Mouse (Mus musculus) kidney, embryonic 14.5 days (tissue): ENCODE data around the gene Slc4a8. TPM values are rescaled to one million over a fixed set of nuclear protein-coding genes. Genes with fewer than 3 reads are reported as not detected.
"Not testable (repeated sequence)": the region's sequence is repeated elsewhere in the genome, so short reads cannot be mapped to it uniquely, and the experiment has no call there.

Source experiments
- ATAC-seq: fragments of 200-750 bp; cut with Nextera tagmentation; 2 replicates; pipeline ENCODE4 v1.8.0; 2017; ENCODE audit warnings: moderate number of reproducible peaks, mild to moderate bottlenecking, moderate TSS enrichment, moderate library complexity; ENCODE audit not compliant: low FRiP score, low TSS enrichment
- H3K27ac ChIP-seq: fragments of 300-500 bp; sonication (generic); 2 replicates; pipeline ENCODE4 v1.5.1; 2014; ENCODE audit warnings: low read depth, mild to moderate bottlenecking, low read length, moderate library complexity, mixed read lengths
- H3K27me3 ChIP-seq: fragments of 300-500 bp; sonication (generic); 2 replicates; pipeline ENCODE4 v1.6.1; 2014; ENCODE audit warnings: mild to moderate bottlenecking, low read length; ENCODE audit not compliant: control insufficient read depth, insufficient read depth
- H3K36me3 ChIP-seq: fragments of 300-500 bp; sonication (generic); 2 replicates; pipeline ENCODE4 v1.6.1; 2014; ENCODE audit warnings: low read length, mixed read lengths; ENCODE audit not compliant: control insufficient read depth, insufficient read depth
- H3K4me1 ChIP-seq: fragments of 300-500 bp; sonication (generic); 2 replicates; pipeline ENCODE4 v1.6.1; 2014; ENCODE audit warnings: low read length, mixed read lengths; ENCODE audit not compliant: control insufficient read depth, insufficient read depth
- H3K4me2 ChIP-seq: fragments of 300-500 bp; sonication (generic); replicated peaks from 2 replicates; pipeline ENCODE4 v1.6.1; 2014; ENCODE audit warnings: low read depth, mild to moderate bottlenecking, low read length
- H3K4me3 ChIP-seq: fragments of 300-500 bp; sonication (generic); 2 replicates; pipeline ENCODE4 v1.5.1; 2014; ENCODE audit warnings: mild to moderate bottlenecking, low read length
- H3K9ac ChIP-seq: fragments of 300-500 bp; sonication (generic); 2 replicates; pipeline ENCODE4 v1.6.1; 2014; ENCODE audit warnings: low read depth, mild to moderate bottlenecking, low read length, moderate library complexity
- H3K9me3 ChIP-seq: fragments of 300-500 bp; sonication (generic); 2 replicates; pipeline ENCODE4 v1.6.1; 2016; ENCODE audit warnings: low read length; ENCODE audit not compliant: control insufficient read depth
- WGBS: fragments of 180-500 bp; shearing (Covaris S2); extraction: QIAGEN DNeasy Blood & Tissue Kit; methylation state at CpG from one replicate; pipeline ENCODE4 v1.1.7; 2014; 5-methylcytosine and 5-hydroxymethylcytosine counted together
- polyA plus RNA-seq: library from polyadenylated mRNA; unstranded; fragments of >200 nt; fragmentation: Nextera tagmentation; extraction: Ambion mirVana; gene quantifications from 2 replicates; pipeline ENCODE4 v1.2.1, GENCODE M21; 2014

Slc4a8 gene
- polyA plus RNA-seq, 1 experiment from 2014 or later, result 8.5 TPM

- H3K36me3 ChIP-seq, H3K9me3 ChIP-seq, ATAC-seq, H3K4me2 ChIP-seq, H3K27ac ChIP-seq, H3K9ac ChIP-seq, H3K4me3 ChIP-seq: not testable (repeated sequence)
- WGBS, result 77% methylated on average over 4 of the region's 4 CpGs
- Histone ChIP-seq H3K27me3 (peaks cover 15% of the 10 kb centered on the region), H3K4me1 (peaks cover 11% of the 10 kb centered on the region; the same call in 1 of the 2 replicates)
Observed at GRCm38 (mm10) chr15:100822370-100822769, 60.8 kb downstream of the Slc4a8 start.

GRCm38 (mm10) chr15:100825249-100825856, 63.8 kb downstream of the Slc4a8 start:
- Histone ChIP-seq H3K36me3 (no peaks in the 10 kb centered on the region), H3K4me1 (peaks cover 11% of the 10 kb centered on the region; the same call in 1 of the 2 replicates), H3K9ac (no peak overlapping the region), H3K4me2 (peak overlapping the region; percentile 37), H3K4me3 (peak overlapping the region; percentile 14), H3K27ac (no peak overlapping the region), H3K9me3 (no peaks in the 10 kb centered on the region), H3K27me3 (peaks cover 15% of the 10 kb centered on the region)
- ATAC-seq, result peak; percentile 32; the same call in 1 of the 2 replicates
- WGBS, result 11% methylated on average over 26 of the region's 26 CpGs

GRCm38 (mm10) chr15:100826076-100826475, 64.5 kb downstream of the Slc4a8 start:
- peaks cover 15% of the 10 kb centered on the region for H3K27me3 ChIP-seq
- H3K9ac ChIP-seq, result no peak overlapping the region
- H3K36me3 ChIP-seq, result no peaks in the 10 kb centered on the region
- no peak overlapping the region for H3K27ac ChIP-seq
- WGBS, result 81% methylated on average over 8 of the region's 8 CpGs
- H3K9me3 ChIP-seq, result no peaks in the 10 kb centered on the region
- H3K4me1 ChIP-seq, result peaks cover 11% of the 10 kb centered on the region; the same call in 1 of the 2 replicates
- H3K4me2 ChIP-seq, result no peak overlapping the region
- no peak for ATAC-seq
- no peak overlapping the region for H3K4me3 ChIP-seq

GRCm38 (mm10) chr15:100829775-100830174, 68.2 kb downstream of the Slc4a8 start:
- H3K27me3 ChIP-seq, result peaks cover 8% of the 10 kb centered on the region
- H3K4me2 ChIP-seq, result no peak overlapping the region
- 86% methylated on average over 9 of the region's 9 CpGs for WGBS
- H3K9ac ChIP-seq, result no peak overlapping the region
- ATAC-seq, result no peak
- H3K27ac ChIP-seq, result no peak overlapping the region
- no peak overlapping the region for H3K4me3 ChIP-seq
- H3K9me3 ChIP-seq, result no peaks in the 10 kb centered on the region
- no peaks in the 10 kb centered on the region for H3K36me3 ChIP-seq
- peaks cover 10% of the 10 kb centered on the region; the same call in 1 of the 2 replicates for H3K4me1 ChIP-seq

DNA sequence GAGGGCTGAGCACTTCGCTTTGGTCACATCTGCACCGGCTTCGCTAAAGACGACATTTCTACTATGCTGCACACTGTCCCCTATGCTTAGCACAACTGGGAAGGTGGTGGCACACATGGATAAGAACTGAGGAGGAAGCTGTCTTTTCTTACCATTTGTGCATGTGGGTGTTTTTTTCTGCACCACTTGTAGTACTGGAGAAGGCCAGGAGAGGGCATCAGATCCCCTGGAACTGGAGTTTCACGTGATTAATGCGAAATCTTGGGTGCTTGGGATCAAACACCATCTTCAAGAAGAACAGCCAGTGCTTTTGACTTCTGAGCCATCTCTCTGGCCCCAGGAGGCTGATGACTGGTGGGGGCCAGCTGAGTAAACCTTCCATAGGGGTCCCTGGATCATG, 69.1 kb downstream of the Slc4a8 start:
- H3K9me3 ChIP-seq, result no peaks in the 10 kb centered on the region
- H3K9ac ChIP-seq, result no peak overlapping the region
- no peaks in the 10 kb centered on the region for H3K36me3 ChIP-seq
- H3K4me3 ChIP-seq, result no peak overlapping the region
- ATAC-seq, result no peak
- H3K4me2 ChIP-seq, result no peak overlapping the region
- peaks cover 4% of the 10 kb centered on the region; the same call in 1 of the 2 replicates for H3K27me3 ChIP-seq
- peaks cover 1% of the 10 kb centered on the region; the same call in 1 of the 2 replicates for H3K4me1 ChIP-seq
- H3K27ac ChIP-seq, result no peak overlapping the region
- 70% methylated on average over 6 of the region's 6 CpGs for WGBS

- Histone ChIP-seq H3K9me3 (no peaks in the 10 kb centered on the region), H3K27ac (no peak overlapping the region), H3K4me1 (no peaks in the 10 kb centered on the region), H3K4me3 (no peak overlapping the region), H3K4me2 (no peak overlapping the region), H3K27me3 (no peaks in the 10 kb centered on the region), H3K9ac (no peak overlapping the region), H3K36me3 (no peaks in the 10 kb centered on the region)
- no peak for ATAC-seq
- WGBS, result 79% methylated on average over 8 of the region's 8 CpGs
Observed at GRCm38 (mm10) chr15:100832144-100832543, 70.6 kb downstream of the Slc4a8 start.

DNA sequence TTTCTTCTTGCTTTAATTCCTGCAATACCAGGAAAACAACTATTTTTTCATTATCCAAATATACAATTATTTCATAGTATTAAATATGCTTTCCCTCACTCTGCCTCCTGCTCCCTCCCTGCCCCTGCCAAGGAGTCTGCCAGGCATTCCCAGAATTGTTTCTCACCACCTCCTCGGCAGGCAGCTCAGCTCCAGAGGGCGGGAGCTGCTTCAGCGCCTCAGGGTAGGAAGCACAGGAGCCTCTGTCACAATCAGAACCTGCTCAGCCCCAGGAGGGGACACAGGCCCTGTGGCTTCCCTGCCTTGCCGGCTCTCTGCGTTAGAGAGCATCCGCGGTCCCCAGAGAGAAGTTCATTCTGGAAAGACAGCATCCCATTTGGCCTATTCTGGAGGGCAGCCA, 71.2 kb downstream of the Slc4a8 start:
- H3K36me3 ChIP-seq, result no peaks in the 10 kb centered on the region
- no peak for ATAC-seq
- WGBS, result 32% methylated on average over 7 of the region's 7 CpGs
- no peak overlapping the region for H3K27ac ChIP-seq
- no peak overlapping the region for H3K4me2 ChIP-seq
- H3K4me3 ChIP-seq, result no peak overlapping the region
- H3K9ac ChIP-seq, result no peak overlapping the region
- H3K9me3 ChIP-seq, result 0 out of 2 replicates have a peak, but pooled peaks cover 2% of the 10 kb centered on the region
- no peaks in the 10 kb centered on the region for H3K27me3 ChIP-seq
- no peaks in the 10 kb centered on the region for H3K4me1 ChIP-seq

- ATAC-seq, result no peak
- Histone ChIP-seq H3K9me3 (peaks cover 6% of the 10 kb centered on the region; the same call in 1 of the 2 replicates), H3K4me1 (no peaks in the 10 kb centered on the region), H3K9ac (no peak overlapping the region), H3K4me3 (no peak overlapping the region), H3K27ac (no peak overlapping the region), H3K4me2 (no peak overlapping the region), H3K27me3 (no peaks in the 10 kb centered on the region), H3K36me3 (no peaks in the 10 kb centered on the region)
- WGBS, result 88% methylated on average over 8 of the region's 8 CpGs
Observed at GRCm38 (mm10) chr15:100836729-100837128, 75.2 kb downstream of the Slc4a8 start.

GRCm38 (mm10) chr15:100838607-100839207, 77.2 kb downstream of the Slc4a8 start:
- Histone ChIP-seq H3K4me1 (no peaks in the 10 kb centered on the region), H3K9me3 (peaks cover 6% of the 10 kb centered on the region; the same call in 1 of the 2 replicates), H3K4me2 (no peak overlapping the region), H3K27ac (no peak overlapping the region), H3K9ac (no peak overlapping the region), H3K36me3 (no peaks in the 10 kb centered on the region), H3K4me3 (no peak overlapping the region), H3K27me3 (no peaks in the 10 kb centered on the region)
- 35% methylated on average over 12 of the region's 12 CpGs for WGBS
- peak; percentile 73 for ATAC-seq
